Mouse (Mus musculus): ENCODE results near the gene Klk6. TPM values are rescaled to one million over a fixed set of nuclear protein-coding genes. Genes with fewer than 3 reads are reported as not detected.
A peak's percentile ranks its signal among the peaks of the same experiment; 100 is the strongest.

Klk6 gene
- total and polyA plus RNA-seq, 2 experiments from 2014 or later, result not detected

- no peak within 1 kb of the TSS for H3K9ac ChIP-seq
- no peak within 1 kb of the TSS for H3K27ac ChIP-seq (ENCODE audit: low read depth, low read length)
- H3K4me1 ChIP-seq (ENCODE audit: insufficient read depth), result no peaks in the 10 kb centered on the region
- no peaks in the 10 kb centered on the region for H3K9me3 ChIP-seq (ENCODE audit: low read length)
- ATAC-seq, result no peak
- no peak within 1 kb of the TSS for H3K4me2 ChIP-seq (ENCODE audit: low read depth)
- H3K36me3 ChIP-seq (ENCODE audit: insufficient read depth), result no peaks in the 10 kb centered on the region
- no peaks in the 10 kb centered on the region for H3K27me3 ChIP-seq (ENCODE audit: insufficient read depth, low read length)
- no peak for TF ChIP-seq CTCF (IDR thresholded peaks at IDR 0.05; ENCODE audit: low read depth)
- WGBS, result 56% methylated on average over 5 of the region's 5 CpGs
- no peak within 1 kb of the TSS for H3K4me3 ChIP-seq (ENCODE audit: low read depth, low read length)
- DNase-seq, result no peak
Observed at GRCm38 (mm10) chr7:43780746-43781145, 43.6 kb upstream of the Klk6 start, which contains the start of gene Klk10. Gene Klk10, plus strand, starts transcription at chr7:43781035.

- H3K9me3 ChIP-seq (ENCODE audit: low read length), result no peaks in the 10 kb centered on the region
- no peak overlapping the region for H3K4me3 ChIP-seq (ENCODE audit: low read depth, low read length)
- H3K36me3 ChIP-seq (ENCODE audit: insufficient read depth), result no peaks in the 10 kb centered on the region
- no peak overlapping the region for H3K9ac ChIP-seq
- H3K27ac ChIP-seq (ENCODE audit: low read depth, low read length), result no peak overlapping the region
- no peak for ATAC-seq
- no peaks in the 10 kb centered on the region for H3K4me1 ChIP-seq (ENCODE audit: insufficient read depth)
- DNase-seq, result no peak
- no peaks in the 10 kb centered on the region for H3K27me3 ChIP-seq (ENCODE audit: insufficient read depth, low read length)
- 92% methylated on average over 10 of the region's 11 CpGs for WGBS
- no peak overlapping the region for H3K4me2 ChIP-seq (ENCODE audit: low read depth)
- TF ChIP-seq CTCF (IDR thresholded peaks at IDR 0.05; ENCODE audit: low read depth), result no peak
Observed at GRCm38 (mm10) chr7:43781541-43781940, 42.8 kb upstream of the Klk6 start.

- Histone ChIP-seq H3K27me3 (ENCODE audit: insufficient read depth, low read length) (no peaks in the 10 kb centered on the region), H3K9me3 (ENCODE audit: low read length) (no peaks in the 10 kb centered on the region), H3K36me3 (ENCODE audit: insufficient read depth) (no peaks in the 10 kb centered on the region), H3K27ac (ENCODE audit: low read depth, low read length) (no peak overlapping the region), H3K9ac (no peak overlapping the region), H3K4me1 (ENCODE audit: insufficient read depth) (no peaks in the 10 kb centered on the region), H3K4me3 (ENCODE audit: low read depth, low read length) (peak overlapping the region; percentile 26), H3K4me2 (ENCODE audit: low read depth) (peak overlapping the region; percentile 52)
- peak; percentile 79 for TF ChIP-seq CTCF (IDR thresholded peaks at IDR 0.05; ENCODE audit: low read depth)
- DNase-seq (peak; percentile 76), ATAC-seq (peak; percentile 77)
- WGBS, result 8% methylated on average over 36 of the region's 36 CpGs
Observed at GRCm38 (mm10) chr7:43782275-43783265, 41.7 kb upstream of the Klk6 start.

- H3K27me3 ChIP-seq (ENCODE audit: insufficient read depth, low read length), result no peaks in the 10 kb centered on the region
Observed at GRCm38 (mm10) chr7:43785286-43785685, 39.0 kb upstream of the Klk6 start.

GRCm38 (mm10) chr7:43788096-43788495 lies 36.2 kb upstream of the Klk6 start:
- ATAC-seq, result no peak
- Histone ChIP-seq H3K4me1 (ENCODE audit: insufficient read depth) (no peaks in the 10 kb centered on the region), H3K27ac (ENCODE audit: low read depth, low read length) (no peak overlapping the region), H3K4me2 (ENCODE audit: low read depth) (no peak overlapping the region), H3K27me3 (ENCODE audit: insufficient read depth, low read length) (no peaks in the 10 kb centered on the region), H3K9ac (no peak overlapping the region), H3K9me3 (ENCODE audit: low read length) (no peaks in the 10 kb centered on the region), H3K4me3 (ENCODE audit: low read depth, low read length) (no peak overlapping the region), H3K36me3 (ENCODE audit: insufficient read depth) (no peaks in the 10 kb centered on the region)
- TF ChIP-seq CTCF (IDR thresholded peaks at IDR 0.05; ENCODE audit: low read depth), result no peak
- DNase-seq, result no peak
- 68% methylated on average over 3 of the region's 3 CpGs for WGBS

More at GRCm38 (mm10) chr7:43785286-43785685, 39.0 kb upstream of the Klk6 start:
- WGBS, result 90% methylated on average over 1 of the region's 1 CpGs
- no peaks in the 10 kb centered on the region for H3K4me1 ChIP-seq (ENCODE audit: insufficient read depth)
- no peak overlapping the region for H3K4me2 ChIP-seq (ENCODE audit: low read depth)
- H3K9ac ChIP-seq, result no peak overlapping the region
- TF ChIP-seq CTCF (IDR thresholded peaks at IDR 0.05; ENCODE audit: low read depth), result peak; percentile 30; the same call in 1 of the 2 replicates
- no peaks in the 10 kb centered on the region for H3K9me3 ChIP-seq (ENCODE audit: low read length)
- H3K36me3 ChIP-seq (ENCODE audit: insufficient read depth), result no peaks in the 10 kb centered on the region
- H3K4me3 ChIP-seq (ENCODE audit: low read depth, low read length), result no peak overlapping the region
- no peak for DNase-seq
- no peak for ATAC-seq
- H3K27ac ChIP-seq (ENCODE audit: low read depth, low read length), result no peak overlapping the region

- Histone ChIP-seq H3K27ac (ENCODE audit: low read depth, low read length) (no peak overlapping the region), H3K9me3 (ENCODE audit: low read length) (no peaks in the 10 kb centered on the region), H3K4me1 (ENCODE audit: insufficient read depth) (no peaks in the 10 kb centered on the region), H3K4me3 (ENCODE audit: low read depth, low read length) (no peak overlapping the region), H3K9ac (no peak overlapping the region), H3K27me3 (ENCODE audit: insufficient read depth, low read length) (no peaks in the 10 kb centered on the region), H3K4me2 (ENCODE audit: low read depth) (no peak overlapping the region), H3K36me3 (ENCODE audit: insufficient read depth) (no peaks in the 10 kb centered on the region)
- WGBS, result 79% methylated on average over 2 of the region's 2 CpGs
- ATAC-seq, result no peak
- TF ChIP-seq CTCF (IDR thresholded peaks at IDR 0.05; ENCODE audit: low read depth), result no peak
- no peak for DNase-seq
Observed at GRCm38 (mm10) chr7:43789295-43789694, 35.0 kb upstream of the Klk6 start.

- Histone ChIP-seq H3K9ac (no peak within 1 kb of the TSS), H3K4me1 (ENCODE audit: insufficient read depth) (no peaks in the 10 kb centered on the region), H3K27ac (ENCODE audit: low read depth, low read length) (no peak within 1 kb of the TSS), H3K27me3 (ENCODE audit: insufficient read depth, low read length) (no peaks in the 10 kb centered on the region; the same call in 1 of the 2 replicates), H3K4me2 (ENCODE audit: low read depth) (no peak within 1 kb of the TSS), H3K9me3 (ENCODE audit: low read length) (no peaks in the 10 kb centered on the region), H3K36me3 (ENCODE audit: insufficient read depth) (no peaks in the 10 kb centered on the region), H3K4me3 (ENCODE audit: low read depth, low read length) (no peak within 1 kb of the TSS)
- DNase-seq (no peak), ATAC-seq (no peak)
- TF ChIP-seq CTCF (IDR thresholded peaks at IDR 0.05; ENCODE audit: low read depth), result no peak
- WGBS, result 78% methylated on average over 7 of the region's 7 CpGs
Observed at GRCm38 (mm10) chr7:43791591-43791990, 32.7 kb upstream of the Klk6 start, which contains the start of gene Klk9. Gene Klk9, plus strand, starts transcription at chr7:43791891.

Data from forebrain, postnatal 0 days (tissue).